Comparison of ENCODE assay signal across 9 mouse cellular contexts in the genomic region with DNA sequence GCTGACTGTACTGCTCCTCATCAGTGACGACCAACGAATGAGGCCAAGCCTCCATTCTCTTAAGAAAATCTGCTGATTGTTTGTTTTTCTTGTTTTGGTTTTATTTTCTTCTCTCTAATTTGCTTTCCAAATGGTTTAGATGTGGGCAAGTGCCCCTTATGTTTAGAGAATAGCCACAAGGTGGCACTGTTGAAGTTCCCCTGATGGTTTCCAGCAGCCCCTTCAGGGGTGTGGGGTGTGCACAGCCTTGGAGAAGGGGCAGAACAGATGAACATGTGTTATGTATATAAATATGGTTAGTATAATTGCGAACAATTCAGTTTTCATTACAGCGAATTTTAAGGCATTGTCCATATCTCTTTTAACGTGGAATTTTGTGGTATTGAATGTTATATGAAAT.
DNase-seq lines count a peak whose midpoint lies in the region; ATAC-seq and TF ChIP-seq lines count a peak whose summit lies in the region.
"Had no signal": no experiment of that assay in that cellular context is flagged by ENCODE, and none has a peak within 500 bp of the region (broad histone marks: within the 10 kb centered on the region; RNA-seq: fewer than 3 reads in every experiment).

No protein-coding gene starts in this region.

- TF ChIP-seq CTCF in spleen, adult 2 months (IDR thresholded peaks at IDR 0.05; ENCODE audit: extremely low read depth, insufficient read depth, insufficient read length, insufficient replicate concordance): peak; percentile 24; the same call in 1 of the 2 replicates
- peak; percentile 44; the same call in 1 of the 2 replicates for TF ChIP-seq CTCF in olfactory bulb, adult 2 months (IDR thresholded peaks at IDR 0.05; ENCODE audit: insufficient read depth, low read depth, low read length)

- 62% methylated on average over 5 of the region's 5 CpGs for WGBS in hindbrain, embryonic 14.5 days
- WGBS in hindbrain, embryonic 10.5 days: 65% methylated on average over 5 of the region's 5 CpGs
- 85% methylated on average over 5 of the region's 5 CpGs for WGBS in spleen, adult 2 months
- WGBS in embryonic facial prominence, embryonic 12.5 days: 44% methylated on average over 5 of the region's 5 CpGs
- WGBS in olfactory bulb, adult 2 months: 58% methylated on average over 5 of the region's 5 CpGs

- peak; percentile 52 for DNase-seq in hindbrain, embryonic 14.5 days (ENCODE audit: low spot score)
- no peak for DNase-seq in hindbrain, embryonic 10.5 days (ENCODE audit: low spot score)
- DNase-seq in spleen, adult 2 months (ENCODE audit: low read depth in 1 of 2, low spot score in 2 of 2): peak in 1 of 2 experiments; percentile 8
- DNase-seq in spleen, postnatal 14 days (ENCODE audit: low spot score in 2 of 2): no peak
- no peak for DNase-seq in adrenal gland, adult 18-20 months (ENCODE audit: low spot score in 2 of 2)
- no peak for DNase-seq in cerebellum, adult 9-11 months

- H3K36me3 ChIP-seq in hindbrain, embryonic 14.5 days (replicated peaks; ENCODE audit: control insufficient read depth, insufficient read depth): peaks cover 17% of the 10 kb centered on the region
- peaks cover 23% of the 10 kb centered on the region for H3K36me3 ChIP-seq in hindbrain, embryonic 10.5 days
- H3K36me3 ChIP-seq in spleen, adult 2 months (ENCODE audit: control insufficient read depth, insufficient read depth, low read length): peaks cover 5% of the 10 kb centered on the region
- H3K36me3 ChIP-seq in embryonic facial prominence, embryonic 12.5 days: peaks cover 17% of the 10 kb centered on the region

- H3K9ac ChIP-seq in hindbrain, embryonic 14.5 days: no peak overlapping the region
- H3K9ac ChIP-seq in embryonic facial prominence, embryonic 12.5 days: no peak overlapping the region
- H3K9ac ChIP-seq: limb, embryonic 12.5 days had no signal

- no peak overlapping the region for H3K4me2 ChIP-seq in hindbrain, embryonic 14.5 days (replicated peaks)
- H3K4me2 ChIP-seq in embryonic facial prominence, embryonic 12.5 days (replicated peaks): no peak overlapping the region
- H3K4me2 ChIP-seq: limb, embryonic 12.5 days had no signal

- no peaks in the 10 kb centered on the region for H3K9me3 ChIP-seq in hindbrain, embryonic 14.5 days (ENCODE audit: control insufficient read depth, low read length)
- no peaks in the 10 kb centered on the region for H3K9me3 ChIP-seq in hindbrain, embryonic 10.5 days
- no peaks in the 10 kb centered on the region for H3K9me3 ChIP-seq in embryonic facial prominence, embryonic 12.5 days
- H3K9me3 ChIP-seq: limb, embryonic 12.5 days had no signal

- no peak for ATAC-seq in hindbrain, embryonic 14.5 days (ENCODE audit: low FRiP score)
- ATAC-seq in embryonic facial prominence, embryonic 12.5 days (ENCODE audit: insufficient number of reproducible peaks, insufficient read depth, low FRiP score, low TSS enrichment): peak; percentile 87; the same call in 1 of the 2 replicates

- H3K27me3 ChIP-seq in hindbrain, embryonic 14.5 days (ENCODE audit: control insufficient read depth, insufficient read depth, low read length): no peaks in the 10 kb centered on the region
- H3K27me3 ChIP-seq in hindbrain, embryonic 10.5 days (ENCODE audit: insufficient read depth, poor library complexity, severe bottlenecking): no peaks in the 10 kb centered on the region
- H3K27me3 ChIP-seq in spleen, adult 2 months (ENCODE audit: control insufficient read depth, insufficient read depth, low read length): no peaks in the 10 kb centered on the region
- H3K27me3 ChIP-seq in embryonic facial prominence, embryonic 12.5 days: no peaks in the 10 kb centered on the region
- H3K27me3 ChIP-seq: limb, embryonic 12.5 days had no signal

- H3K4me1 ChIP-seq in hindbrain, embryonic 14.5 days (replicated peaks; ENCODE audit: control insufficient read depth, insufficient read depth, low read length): peaks cover 3% of the 10 kb centered on the region; the same call in 1 of the 2 replicates
- no peaks in the 10 kb centered on the region for H3K4me1 ChIP-seq in hindbrain, embryonic 10.5 days (replicated peaks)
- H3K4me1 ChIP-seq in spleen, adult 2 months (ENCODE audit: control insufficient read depth, insufficient read depth, insufficient read length): peaks cover 13% of the 10 kb centered on the region
- H3K4me1 ChIP-seq in embryonic facial prominence, embryonic 12.5 days: peaks cover 22% of the 10 kb centered on the region
- peaks cover 2% of the 10 kb centered on the region; the same call in 1 of the 2 replicates for H3K4me1 ChIP-seq in olfactory bulb, adult 2 months (ENCODE audit: control insufficient read depth, insufficient read depth, low read length)

- TF ChIP-seq POLR2A in spleen, adult 2 months (IDR thresholded peaks at IDR 0.05; ENCODE audit: low read depth, low read length): no peak
- TF ChIP-seq POLR2A in olfactory bulb, adult 2 months (IDR thresholded peaks at IDR 0.05; ENCODE audit: insufficient read depth, low read depth, low read length): no peak

- H3K27ac ChIP-seq in hindbrain, embryonic 14.5 days: no peak overlapping the region
- H3K27ac ChIP-seq in hindbrain, embryonic 10.5 days: no peak overlapping the region
- no peak overlapping the region for H3K27ac ChIP-seq in spleen, adult 2 months (ENCODE audit: insufficient read depth, low read length)
- no peak overlapping the region for H3K27ac ChIP-seq in embryonic facial prominence, embryonic 12.5 days
- no peak overlapping the region for H3K27ac ChIP-seq in olfactory bulb, adult 2 months (ENCODE audit: insufficient read depth, low read depth, low read length)
- H3K27ac ChIP-seq: limb, embryonic 12.5 days had no signal

- H3K4me3 ChIP-seq in hindbrain, embryonic 14.5 days (replicated peaks; ENCODE audit: low read length): no peak overlapping the region
- no peak overlapping the region for H3K4me3 ChIP-seq in hindbrain, embryonic 10.5 days
- H3K4me3 ChIP-seq in spleen, adult 2 months (ENCODE audit: extremely low read depth, insufficient read depth, insufficient read length): no peak overlapping the region
- no peak overlapping the region for H3K4me3 ChIP-seq in embryonic facial prominence, embryonic 12.5 days
- H3K4me3 ChIP-seq in olfactory bulb, adult 2 months (ENCODE audit: insufficient read depth, low read depth, low read length): no peak overlapping the region
- H3K4me3 ChIP-seq: limb, embryonic 12.5 days had no signal
